Mouse (Mus musculus) liver, embryonic 14.5 days (tissue): ENCODE results near the gene Wdr46. TPM values are rescaled to one million over a fixed set of nuclear protein-coding genes. Genes with fewer than 3 reads are reported as not detected.

Source experiments
- ATAC-seq: fragments of 200-750 bp; cut with Nextera tagmentation; 2 replicates; pipeline ENCODE4 v1.8.0; 2017; ENCODE audit warnings: moderate number of reproducible peaks, mild to moderate bottlenecking, moderate library complexity; ENCODE audit not compliant: insufficient read depth
- DNase-seq, 3 experiments: peaks; one replicate each; pipeline ENCODE4 v3.0.0-alpha.2; 2012 to 2013; ENCODE audit warnings: low read depth in 3 of 3, low spot score in 3 of 3
- H3K27ac ChIP-seq: fragments of 300-500 bp; sonication (generic); 2 replicates; pipeline ENCODE4 v1.5.1; 2014; ENCODE audit warnings: moderate library complexity, mild to moderate bottlenecking, control low read depth, inconsistent platforms
- H3K27me3 ChIP-seq: fragments of 300-500 bp; sonication (generic); 2 replicates; pipeline ENCODE4 v1.6.1; 2014; ENCODE audit warnings: mild to moderate bottlenecking, low read length, moderate library complexity; ENCODE audit not compliant: control insufficient read depth, insufficient read depth
- H3K36me3 ChIP-seq: fragments of 300-500 bp; sonication (generic); replicated peaks from 2 replicates; pipeline ENCODE4 v1.6.1; 2014; ENCODE audit warnings: low read depth; ENCODE audit not compliant: control insufficient read depth, insufficient read depth
- H3K4me1 ChIP-seq, 2 experiments: fragments of 200-500 bp in 1 of 2; fragments of 300-500 bp in 1 of 2; sonication (generic) in 1 of 2; replicated peaks; 2 replicates each; pipeline ENCODE4 v1.6.1; 2012 to 2014; ENCODE audit warnings: antibody characterized with exemption in 1 of 2, inconsistent platforms in 1 of 2, low read length in 1 of 2; ENCODE audit not compliant: control insufficient read depth in 2 of 2, insufficient read depth in 2 of 2
- H3K4me2 ChIP-seq: fragments of 300-500 bp; sonication (generic); 2 replicates; pipeline ENCODE4 v1.6.1; 2014; ENCODE audit warnings: low read depth, mild to moderate bottlenecking, control low read depth, moderate library complexity
- H3K4me3 ChIP-seq, 2 experiments: fragments of 200-500 bp in 1 of 2; fragments of 300-500 bp in 1 of 2; sonication (generic) in 1 of 2; 2 replicates each; pipeline ENCODE4 v1.5.1; 2012 to 2014; ENCODE audit warnings: low read depth in 2 of 2, low read length in 2 of 2, mild to moderate bottlenecking in 2 of 2, control low read depth in 1 of 2, inconsistent platforms in 1 of 2, moderate library complexity in 1 of 2; ENCODE audit not compliant: insufficient read depth in 1 of 2
- H3K9ac ChIP-seq: fragments of 300-500 bp; sonication (generic); replicated peaks from 2 replicates; pipeline ENCODE4 v1.6.1; 2014; ENCODE audit warnings: mild to moderate bottlenecking, control low read depth, moderate library complexity
- H3K9me3 ChIP-seq: fragments of 300-500 bp; sonication (generic); 2 replicates; pipeline ENCODE4 v1.6.1; 2016; ENCODE audit warnings: low read length, mixed read lengths; ENCODE audit not compliant: control insufficient read depth
- CTCF ChIP-seq: IDR thresholded peaks from 2 replicates; pipeline ENCODE4 v1.5.1; 2016; ENCODE audit warnings: antibody characterized with exemption, low read depth, control low read depth
- EP300 ChIP-seq: IDR thresholded peaks from 2 replicates; pipeline ENCODE4 v1.6.1; 2016; ENCODE audit warnings: antibody characterized with exemption, low read depth
- WGBS: fragments of 180-500 bp; shearing (Covaris S2); extraction: QIAGEN DNeasy Blood & Tissue Kit; methylation state at CpG from one replicate; pipeline ENCODE4 v1.1.7; 2014; ENCODE audit not compliant: insufficient replicate concordance; 5-methylcytosine and 5-hydroxymethylcytosine counted together
- polyA plus RNA-seq, 2 experiments: library from polyadenylated mRNA; depleted of rRNA in 1 of 2; stranded (reverse) in 1 of 2; unstranded in 1 of 2; fragments of >200 nt; fragmentation: Nextera tagmentation in 1 of 2; extraction: Ambion mirVana in 1 of 2; gene quantifications; 2 replicates each; pipeline versions ENCODE4 v1.2.1 to v1.2.3; 2012 to 2014

The Wdr46 gene
- polyA plus RNA-seq, 2 experiments: 8.0 to 18.9 TPM

DNA sequence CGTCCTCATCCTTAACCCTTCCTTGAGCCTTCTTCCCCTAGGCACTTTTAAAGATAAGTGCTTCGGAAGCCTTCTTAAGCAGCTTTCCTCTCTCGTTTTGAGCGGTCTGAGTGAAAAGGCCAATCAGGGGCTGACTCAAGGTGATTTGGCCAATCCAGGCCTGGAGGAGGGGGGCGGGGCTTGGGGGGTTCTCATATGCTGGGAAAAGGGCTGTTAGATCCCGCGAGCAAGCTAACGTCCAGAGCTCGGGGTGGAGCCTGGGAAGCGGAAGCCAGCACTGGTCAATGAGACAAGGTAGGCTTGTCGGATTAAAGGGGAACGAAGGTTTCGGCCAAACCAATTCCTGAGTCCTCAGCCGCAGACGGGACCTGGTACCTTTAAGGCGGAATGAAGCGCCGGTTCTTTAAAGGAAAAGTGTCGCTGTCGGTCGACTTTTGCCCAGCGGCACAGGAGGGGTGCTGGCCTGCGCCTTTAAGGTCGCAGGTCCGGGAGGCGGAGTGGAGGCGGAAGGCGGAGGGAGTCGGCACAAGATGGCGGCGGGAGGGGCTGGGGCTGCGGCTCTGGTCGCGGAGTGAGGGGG is 24.7 kb upstream of the Wdr46 start, which contains the start of the genes Tapbp and Zbtb22:
TSS of gene Tapbp (plus strand) at position 229 of the 580 bp plus-strand sequence.
TSS of gene Zbtb22 (plus strand) at position 234 of the 580 bp plus-strand sequence.
- Histone ChIP-seq H3K4me3 (peak within 1 kb of the TSS; percentile 71 to 86), H3K4me2 (peak within 1 kb of the TSS; percentile 75), H3K9me3 (peaks cover 5% of the 10 kb centered on the region), H3K4me1 (peaks cover 10 to 16% of the 10 kb centered on the region in 2 experiments), H3K9ac (peak within 1 kb of the TSS; percentile 68), H3K36me3 (peaks cover 34% of the 10 kb centered on the region), H3K27me3 (no peaks in the 10 kb centered on the region), H3K27ac (peak within 1 kb of the TSS; percentile 71)
- peak; percentile 97 for DNase-seq
- WGBS: under 1% methylated on average over 34 of the region's 34 CpGs
- TF ChIP-seq EP300 (no peak), CTCF (no peak)
- ATAC-seq: peak; percentile 84

DNA sequence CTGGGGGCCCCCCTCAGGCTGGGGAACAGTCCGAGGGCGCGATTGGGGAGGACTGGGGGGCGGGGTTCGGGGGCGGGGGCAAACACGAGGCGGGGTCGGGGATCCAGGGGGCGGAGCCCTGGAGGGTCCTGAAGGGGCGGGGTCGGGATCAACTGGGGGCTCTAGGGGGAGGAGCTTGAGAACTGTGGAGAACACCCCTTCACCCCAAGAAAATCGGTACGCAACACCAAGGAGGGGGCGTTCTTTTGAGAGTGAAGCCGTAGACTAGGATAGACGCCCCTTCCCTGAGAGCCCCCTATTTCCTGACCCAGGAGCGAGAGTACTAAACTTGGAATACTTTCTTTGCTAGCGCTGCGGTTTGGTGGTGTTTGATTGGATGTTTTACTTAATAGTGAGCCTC is 24.2 kb upstream of the Wdr46 start:
- TF ChIP-seq CTCF: no peak
- no peak for TF ChIP-seq EP300
- peak overlapping the region; percentile 68 for H3K9ac ChIP-seq
- H3K4me3 ChIP-seq: peak overlapping the region; percentile 71 to 86
- H3K9me3 ChIP-seq: peaks cover 5% of the 10 kb centered on the region
- H3K36me3 ChIP-seq: peaks cover 32% of the 10 kb centered on the region
- no peak for DNase-seq
- no peak; the same call in 1 of the 2 replicates for ATAC-seq
- H3K27ac ChIP-seq: peak overlapping the region; percentile 71
- no peaks in the 10 kb centered on the region for H3K27me3 ChIP-seq
- 6% methylated on average over 15 of the region's 20 CpGs for WGBS
- peaks cover 10 to 18% of the 10 kb centered on the region in 2 experiments for H3K4me1 ChIP-seq
- peak overlapping the region; percentile 75 for H3K4me2 ChIP-seq

DNA sequence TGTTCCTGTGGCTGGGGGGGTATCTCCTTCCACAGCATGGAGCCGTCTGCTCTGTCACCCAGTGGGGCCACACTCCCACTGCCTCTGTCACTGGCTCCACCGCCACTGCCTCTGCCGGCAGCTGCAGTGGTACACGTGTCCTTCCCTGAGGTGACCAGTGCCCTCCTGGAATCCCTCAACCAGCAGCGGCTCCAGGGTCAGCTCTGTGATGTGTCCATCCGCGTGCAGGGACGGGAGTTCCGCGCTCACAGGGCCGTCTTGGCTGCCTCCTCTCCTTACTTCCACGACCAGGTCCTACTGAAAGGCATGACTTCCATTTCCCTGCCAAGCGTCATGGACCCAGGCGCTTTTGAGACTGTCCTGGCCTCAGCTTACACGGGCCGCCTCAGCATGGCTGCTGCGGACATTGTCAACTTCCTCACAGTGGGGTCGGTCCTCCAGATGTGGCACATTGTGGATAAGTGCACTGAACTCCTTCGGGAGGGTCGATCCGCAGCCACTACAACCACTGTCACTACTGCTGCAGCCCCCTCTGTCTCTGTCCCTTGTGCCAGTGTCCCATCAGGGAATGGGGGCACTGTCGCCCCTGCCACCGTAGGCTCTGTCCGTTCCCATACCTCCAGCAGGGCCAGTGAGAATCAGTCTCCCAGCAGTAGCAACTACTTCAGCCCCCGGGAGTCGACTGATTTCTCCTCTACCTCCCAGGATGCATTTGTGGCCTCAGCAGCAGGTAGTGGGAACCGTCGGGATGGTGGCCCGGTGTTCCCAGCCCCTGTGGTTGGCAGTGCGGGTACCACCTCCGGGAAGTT is 23.4 kb upstream of the Wdr46 start:
- Histone ChIP-seq H3K27me3 (no peaks in the 10 kb centered on the region), H3K36me3 (peaks cover 26% of the 10 kb centered on the region), H3K4me1 (peaks cover 10 to 18% of the 10 kb centered on the region in 2 experiments), H3K27ac (no peak overlapping the region), H3K9me3 (peaks cover 5% of the 10 kb centered on the region), H3K4me3 (peak overlapping the region; percentile 21 to 71; a peak in 3 of 4 replicates), H3K4me2 (peak overlapping the region; percentile 75), H3K9ac (no peak overlapping the region)
- ATAC-seq (no peak), DNase-seq (no peak)
- 86% methylated on average over 31 of the region's 31 CpGs for WGBS
- TF ChIP-seq EP300 (no peak), CTCF (no peak)

DNA sequence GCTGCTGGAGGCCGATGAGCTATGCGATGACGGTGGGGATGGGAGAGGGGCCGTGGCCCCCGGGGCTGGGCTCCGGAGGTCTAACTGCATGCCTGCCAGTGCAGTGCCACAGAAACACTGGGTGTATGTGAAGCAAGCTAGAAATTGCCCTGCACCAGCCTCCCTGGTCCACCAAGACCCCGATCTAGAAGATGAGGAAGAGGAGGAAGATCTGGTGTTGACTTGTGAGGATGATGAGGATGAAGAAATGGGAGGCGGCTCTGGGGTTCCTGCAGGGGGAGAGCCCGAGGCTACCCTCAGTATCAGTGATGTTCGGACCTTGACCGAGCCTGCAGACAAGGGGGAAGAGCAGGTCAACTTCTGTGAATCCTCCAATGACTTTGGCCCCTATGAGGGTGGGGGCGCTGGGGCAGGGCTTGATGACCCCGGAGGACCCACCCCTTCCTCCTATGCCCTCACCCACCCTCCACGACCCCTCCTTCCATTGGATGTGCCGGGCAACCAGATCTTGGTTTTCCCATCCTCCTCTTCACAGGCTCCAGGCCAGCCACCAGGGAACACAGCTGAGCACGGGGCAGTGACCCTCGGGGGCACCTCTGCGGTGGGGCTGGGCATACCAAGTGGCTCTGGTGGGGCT is 22.7 kb upstream of the Wdr46 start:
- ATAC-seq (no peak), DNase-seq (no peak)
- peaks cover 5% of the 10 kb centered on the region for H3K9me3 ChIP-seq
- H3K27ac ChIP-seq: no peak overlapping the region
- peak overlapping the region in 1 of 2 experiments; percentile 0; a peak in 1 of 4 replicates for H3K4me3 ChIP-seq
- no peak overlapping the region for H3K9ac ChIP-seq
- no peaks in the 10 kb centered on the region for H3K27me3 ChIP-seq
- no peak overlapping the region for H3K4me2 ChIP-seq
- WGBS: 84% methylated on average over 18 of the region's 18 CpGs
- H3K4me1 ChIP-seq: peaks cover 10 to 18% of the 10 kb centered on the region in 2 experiments
- peaks cover 20% of the 10 kb centered on the region for H3K36me3 ChIP-seq
- TF ChIP-seq CTCF (no peak), EP300 (no peak)
